Mouse (Mus musculus): ENCODE data around the gene Ralgapa1. TPM values are rescaled to one million over a fixed set of nuclear protein-coding genes. Genes with fewer than 3 reads are reported as not detected.
"Not testable (repeated sequence)": the region's sequence is repeated elsewhere in the genome, so short reads cannot be mapped to it uniquely, and the experiment has no call there.

The Ralgapa1 gene
- polyA plus RNA-seq, 1 experiment from 2014 or later = 23.9 TPM

- Histone ChIP-seq H3K4me2 (no peak overlapping the region), H3K4me1 (replicated peaks) (no peaks in the 10 kb centered on the region), H3K9me3 (no peaks in the 10 kb centered on the region), H3K27ac (replicated peaks) (no peak overlapping the region), H3K9ac (no peak overlapping the region), H3K27me3 (no peaks in the 10 kb centered on the region), H3K4me3 (no peak overlapping the region), H3K36me3 (no peaks in the 10 kb centered on the region)
- ATAC-seq (ENCODE audit: low FRiP score, low read depth) = peak; percentile 48; the same call in 1 of the 2 replicates
- whole genome bisulfite sequencing = 42% methylated on average over 3 of the region's 3 CpGs
Observed at GRCm38 (mm10) chr12:55622615-55623245, 198.2 kb downstream of the Ralgapa1 start.

- Histone ChIP-seq H3K36me3 (no peaks in the 10 kb centered on the region), H3K4me3 (no peak overlapping the region), H3K27me3 (no peaks in the 10 kb centered on the region), H3K27ac (replicated peaks) (no peak overlapping the region), H3K4me1 (replicated peaks) (no peaks in the 10 kb centered on the region), H3K9me3 (no peaks in the 10 kb centered on the region), H3K9ac (no peak overlapping the region), H3K4me2 (no peak overlapping the region)
- 44% methylated on average over 2 of the region's 2 CpGs for WGBS
- 0 out of 2 replicates have a peak, but pooled peaks have one; percentile 27 for ATAC-seq (ENCODE audit: low FRiP score, low read depth)
Observed at GRCm38 (mm10) chr12:55620321-55620720, 200.6 kb downstream of the Ralgapa1 start.

GRCm38 (mm10) chr12:55610812-55611211 is 210.2 kb downstream of the Ralgapa1 start:
- H3K4me2 ChIP-seq = no peak overlapping the region
- 82% methylated on average over 2 of the region's 2 CpGs for whole genome bisulfite sequencing
- H3K36me3 ChIP-seq = no peaks in the 10 kb centered on the region
- peaks cover 3% of the 10 kb centered on the region; the same call in 1 of the 2 replicates for H3K4me1 ChIP-seq (replicated peaks)
- no peaks in the 10 kb centered on the region for H3K9me3 ChIP-seq
- H3K27ac ChIP-seq (replicated peaks) = no peak overlapping the region
- H3K4me3 ChIP-seq = no peak overlapping the region
- H3K9ac ChIP-seq = no peak overlapping the region
- no peaks in the 10 kb centered on the region for H3K27me3 ChIP-seq
- no peak for ATAC-seq (ENCODE audit: low FRiP score, low read depth)

- no peaks in the 10 kb centered on the region for H3K9me3 ChIP-seq
- no peak overlapping the region for H3K9ac ChIP-seq
- H3K27me3 ChIP-seq = peaks cover 4% of the 10 kb centered on the region; the same call in 1 of the 2 replicates
- H3K36me3 ChIP-seq = peaks cover 3% of the 10 kb centered on the region; the same call in 1 of the 2 replicates
- no peak overlapping the region for H3K4me2 ChIP-seq
- ATAC-seq (ENCODE audit: low FRiP score, low read depth) = no peak
- WGBS = 26% methylated on average over 4 of the region's 4 CpGs
- H3K27ac ChIP-seq (replicated peaks) = no peak overlapping the region
- no peak overlapping the region for H3K4me3 ChIP-seq
- H3K4me1 ChIP-seq (replicated peaks) = peaks cover 3% of the 10 kb centered on the region; the same call in 1 of the 2 replicates
Observed at GRCm38 (mm10) chr12:55607902-55608301, 213.1 kb downstream of the Ralgapa1 start.

GRCm38 (mm10) chr12:55604411-55604810 is 216.6 kb downstream of the Ralgapa1 start:
- Histone ChIP-seq H3K4me2 (no peak overlapping the region), H3K4me1 (replicated peaks) (peaks cover 15% of the 10 kb centered on the region), H3K4me3 (no peak overlapping the region), H3K27ac (replicated peaks) (no peak overlapping the region), H3K27me3 (peaks cover 35% of the 10 kb centered on the region), H3K9me3 (no peaks in the 10 kb centered on the region), H3K36me3 (peaks cover 3% of the 10 kb centered on the region; the same call in 1 of the 2 replicates), H3K9ac (no peak overlapping the region)
- 77% methylated on average over 3 of the region's 3 CpGs for WGBS
- ATAC-seq (ENCODE audit: low FRiP score, low read depth) = no peak

GRCm38 (mm10) chr12:55600503-55600994 is 220.4 kb downstream of the Ralgapa1 start:
- Histone ChIP-seq H3K27ac (replicated peaks) (no peak overlapping the region), H3K4me3 (peak overlapping the region; percentile 53), H3K4me1 (replicated peaks) (peaks cover 24% of the 10 kb centered on the region), H3K4me2 (peak overlapping the region; percentile 96), H3K9ac (peak overlapping the region; percentile 19; the same call in 1 of the 2 replicates), H3K9me3 (no peaks in the 10 kb centered on the region), H3K36me3 (peaks cover 3% of the 10 kb centered on the region; the same call in 1 of the 2 replicates), H3K27me3 (peaks cover 63% of the 10 kb centered on the region)
- ATAC-seq (ENCODE audit: low FRiP score, low read depth) = 0 out of 2 replicates have a peak, but pooled peaks have one; percentile 2
- WGBS = 5% methylated on average over 34 of the region's 42 CpGs

- no peaks in the 10 kb centered on the region for H3K9me3 ChIP-seq
- H3K4me1 ChIP-seq (replicated peaks) = peaks cover 24% of the 10 kb centered on the region
- peaks cover 3% of the 10 kb centered on the region; the same call in 1 of the 2 replicates for H3K36me3 ChIP-seq
- H3K4me3 ChIP-seq = peak overlapping the region; percentile 53
- peak overlapping the region; percentile 96 for H3K4me2 ChIP-seq
- peak overlapping the region; percentile 20 for H3K9ac ChIP-seq
- no peak overlapping the region for H3K27ac ChIP-seq (replicated peaks)
- WGBS = 1% methylated on average over 104 of the region's 109 CpGs
- ATAC-seq (ENCODE audit: low FRiP score, low read depth) = peak; percentile 59
- H3K27me3 ChIP-seq = peaks cover 63% of the 10 kb centered on the region
Observed at GRCm38 (mm10) chr12:55599639-55600502, 221.1 kb downstream of the Ralgapa1 start.

GRCm38 (mm10) chr12:55598887-55599561 is 221.9 kb downstream of the Ralgapa1 start, which contains the start of gene Insm2:
TSS of gene Insm2 (plus strand) at chr12:55599427.
- H3K9me3 ChIP-seq = no peaks in the 10 kb centered on the region
- WGBS = under 1% methylated on average over 63 of the region's 77 CpGs
- H3K4me1 ChIP-seq (replicated peaks) = peaks cover 24% of the 10 kb centered on the region
- peaks cover 63% of the 10 kb centered on the region for H3K27me3 ChIP-seq
- H3K9ac ChIP-seq = peak within 1 kb of the TSS; percentile 20
- H3K4me3 ChIP-seq = peak within 1 kb of the TSS; percentile 53
- H3K27ac ChIP-seq (replicated peaks) = no peak within 1 kb of the TSS
- peaks cover 3% of the 10 kb centered on the region; the same call in 1 of the 2 replicates for H3K36me3 ChIP-seq
- ATAC-seq (ENCODE audit: low FRiP score, low read depth) = peak; percentile 70
- H3K4me2 ChIP-seq = peak within 1 kb of the TSS; percentile 96

- no peak overlapping the region for H3K27ac ChIP-seq (replicated peaks)
- H3K9ac ChIP-seq = no peak overlapping the region
- peak overlapping the region; percentile 96 for H3K4me2 ChIP-seq
- peaks cover 2% of the 10 kb centered on the region; the same call in 1 of the 2 replicates for H3K36me3 ChIP-seq
- H3K27me3 ChIP-seq = peaks cover 63% of the 10 kb centered on the region
- peak overlapping the region; percentile 53 for H3K4me3 ChIP-seq
- peaks cover 24% of the 10 kb centered on the region for H3K4me1 ChIP-seq (replicated peaks)
- peak; percentile 14; the same call in 1 of the 2 replicates for ATAC-seq (ENCODE audit: low FRiP score, low read depth)
- H3K9me3 ChIP-seq = no peaks in the 10 kb centered on the region
- 5% methylated on average over 7 of the region's 7 CpGs for WGBS
Observed at GRCm38 (mm10) chr12:55598537-55598886, 222.5 kb downstream of the Ralgapa1 start.

- not testable (repeated sequence) for H3K4me3 ChIP-seq; H3K36me3 ChIP-seq; ATAC-seq (ENCODE audit: low FRiP score, low read depth); H3K27ac ChIP-seq (replicated peaks); H3K27me3 ChIP-seq; H3K9ac ChIP-seq; H3K9me3 ChIP-seq; H3K4me1 ChIP-seq (replicated peaks); H3K4me2 ChIP-seq
- WGBS = 59% methylated on average over 9 of the region's 9 CpGs
Observed at GRCm38 (mm10) chr12:55586936-55587335, 234.0 kb downstream of the Ralgapa1 start.

GRCm38 (mm10) chr12:55573794-55574193 is 247.2 kb downstream of the Ralgapa1 start:
- WGBS = 4% methylated on average over 6 of the region's 6 CpGs

More at GRCm38 (mm10) chr12:55573794-55574193, 247.2 kb downstream of the Ralgapa1 start:
- no peaks in the 10 kb centered on the region for H3K36me3 ChIP-seq
- peak; percentile 61; the same call in 1 of the 2 replicates for ATAC-seq (ENCODE audit: low FRiP score, low read depth)
- no peak overlapping the region for H3K9ac ChIP-seq
- no peak overlapping the region for H3K4me2 ChIP-seq
- H3K4me3 ChIP-seq = no peak overlapping the region
- no peaks in the 10 kb centered on the region for H3K9me3 ChIP-seq
- H3K27me3 ChIP-seq = no peaks in the 10 kb centered on the region
- no peak overlapping the region for H3K27ac ChIP-seq (replicated peaks)
- H3K4me1 ChIP-seq (replicated peaks) = no peaks in the 10 kb centered on the region

Measured in hindbrain, embryonic 15.5 days (tissue).